Mouse (Mus musculus) frontal cortex, adult 2 months (tissue): ENCODE data around the gene Camkv. TPM values are rescaled to one million over a fixed set of nuclear protein-coding genes. Genes with fewer than 3 reads are reported as not detected.

Source experiments
- DNase-seq, 2 experiments: peaks; one replicate each; pipeline ENCODE4 v3.0.0; 2022; ENCODE audit warnings: low spot score in 1 of 2; ENCODE audit errors: extremely low spot score in 1 of 2
- polyA plus RNA-seq: library from polyadenylated mRNA; depleted of rRNA; stranded (reverse); fragments of >200 nt; gene quantifications from 2 replicates; pipeline ENCODE4 v1.2.3, GENCODE M21; 2012; rRNA removed

The Camkv gene
- polyA plus RNA-seq, 1 experiment, result 456 TPM

GRCm38 (mm10) chr9:107984754-107985055 lies 49.2 kb downstream of the Camkv start:
- no peak for DNase-seq

- DNase-seq, result peak; percentile 49 to 82
Measured at GRCm38 (mm10) chr9:107985131-107986119, 50.0 kb downstream of the Camkv start, which contains the start of gene Inka1. TSS of gene Inka1 (minus strand) at chr9:107985879.

- peak in 1 of 2 experiments; percentile 82 for DNase-seq
Measured at GRCm38 (mm10) chr9:107986376-107986775, 50.9 kb downstream of the Camkv start.

- no peak for DNase-seq
Measured at GRCm38 (mm10) chr9:107987950-107988349, 52.5 kb downstream of the Camkv start.

GRCm38 (mm10) chr9:107992197-107992596 lies 56.7 kb downstream of the Camkv start, which contains the start of gene Cdhr4:
TSS of gene Cdhr4 (plus strand) at chr9:107992497.
- no peak for DNase-seq

GRCm38 (mm10) chr9:107993013-107993412 lies 57.5 kb downstream of the Camkv start:
- DNase-seq, result no peak

GRCm38 (mm10) chr9:107994464-107994863 lies 59.0 kb downstream of the Camkv start:
- DNase-seq, result no peak

GRCm38 (mm10) chr9:107995513-107995912 lies 60.0 kb downstream of the Camkv start:
- no peak for DNase-seq

- DNase-seq, result no peak
Measured at GRCm38 (mm10) chr9:107996049-107996448, 60.6 kb downstream of the Camkv start, which contains the start of gene Gm20662. TSS of gene Gm20662 (plus strand) at chr9:107996349.

Other genes with a start within 250 kb of the Camkv start
- gene Sema3f, start 225.2 kb upstream of the Camkv start, polyA plus RNA-seq, result 21.2 and 22.3 TPM in 2 replicates
- gene Rbm5, start 164.7 kb upstream of the Camkv start, polyA plus RNA-seq, result 152 and 180 TPM in 2 replicates
- 70.3 and 70.8 TPM in 2 replicates for gene Rbm6, start 62.4 kb upstream of the Camkv start, polyA plus RNA-seq
- 28.2 and 28.5 TPM in 2 replicates for gene Mon1a, start 47.5 kb upstream of the Camkv start, polyA plus RNA-seq
- gene Mst1r, start 28.8 kb upstream of the Camkv start, polyA plus RNA-seq, result 1.2 and 2.1 TPM in 2 replicates
- gene Actl11, start 7.2 kb upstream of the Camkv start, polyA plus RNA-seq, result not detected in 2 replicates
- 21.0 and 21.2 TPM in 2 replicates for gene Traip, start 14.5 kb downstream of the Camkv start, polyA plus RNA-seq
- gene Uba7, start 39.8 kb downstream of the Camkv start, polyA plus RNA-seq, result 15.6 and 16.7 TPM in 2 replicates
- gene Gm20661, start 47.4 kb downstream of the Camkv start, polyA plus RNA-seq, result 0.18 and 0.34 TPM in 2 replicates
- 6.1 and 8.2 TPM in 2 replicates for gene Inka1, start 50.2 kb downstream of the Camkv start, polyA plus RNA-seq
- gene Cdhr4, start 56.8 kb downstream of the Camkv start, polyA plus RNA-seq, result 1.5 and 2.8 TPM in 2 replicates
- 7.1 and 7.7 TPM in 2 replicates for gene Gm20662, start 60.7 kb downstream of the Camkv start, polyA plus RNA-seq
- gene Ip6k1, start 66.8 kb downstream of the Camkv start, polyA plus RNA-seq, result 213 and 222 TPM in 2 replicates
- 13.7 and 37.5 TPM in 2 replicates for gene Gmppb, start 113.6 kb downstream of the Camkv start, polyA plus RNA-seq
- 1.4 and 1.6 TPM in 2 replicates for gene Amigo3, start 117.5 kb downstream of the Camkv start, polyA plus RNA-seq
- gene Mst1, start 144.8 kb downstream of the Camkv start, polyA plus RNA-seq, result 0.04 and 0.19 TPM in 2 replicates
- 87.8 and 92.0 TPM in 2 replicates for gene Rnf123, start 147.7 kb downstream of the Camkv start, polyA plus RNA-seq
- 32.7 and 32.9 TPM in 2 replicates for gene Apeh, start 158.9 kb downstream of the Camkv start, polyA plus RNA-seq